Mouse (Mus musculus) liver, embryonic 11.5 days (tissue): ENCODE results near the gene Btaf1. TPM values are rescaled to one million over a fixed set of nuclear protein-coding genes. Genes with fewer than 3 reads are reported as not detected.
"Not testable (repeated sequence)": the region's sequence is repeated elsewhere in the genome, so short reads cannot be mapped to it uniquely, and the experiment has no call there.

Experiments
- ATAC-seq: fragments of 200-750 bp; cut with Nextera tagmentation; replicated peaks from 2 replicates; pipeline ENCODE4 v1.8.0; 2017; ENCODE audit warnings: moderate number of reproducible peaks, mild to moderate bottlenecking, moderate TSS enrichment, moderate library complexity; ENCODE audit not compliant: low FRiP score
- DNase-seq: peaks from one replicate; pipeline ENCODE4 v3.0.0-alpha.2; 2017; ENCODE audit warnings: low spot score
- H3K27ac ChIP-seq: fragments of 300-500 bp; sonication (generic); 2 replicates; pipeline ENCODE4 v1.5.1; 2014; ENCODE audit warnings: mild to moderate bottlenecking, low read depth, low read length, control low read depth
- H3K27me3 ChIP-seq: fragments of 300-500 bp; sonication (generic); replicated peaks from 2 replicates; pipeline ENCODE4 v1.6.1; 2014; ENCODE audit warnings: low read length, mixed read lengths; ENCODE audit not compliant: control insufficient read depth, insufficient read depth
- H3K36me3 ChIP-seq: fragments of 300-500 bp; sonication (generic); 2 replicates; pipeline ENCODE4 v1.6.1; 2014; ENCODE audit warnings: mild to moderate bottlenecking, low read length, moderate library complexity, mixed read lengths; ENCODE audit not compliant: control insufficient read depth, insufficient read depth
- H3K4me1 ChIP-seq: fragments of 300-500 bp; sonication (generic); replicated peaks from 2 replicates; pipeline ENCODE4 v1.6.1; 2014; ENCODE audit warnings: low read length, mixed read lengths; ENCODE audit not compliant: control insufficient read depth, insufficient read depth
- H3K4me2 ChIP-seq: fragments of 300-500 bp; sonication (generic); 2 replicates; pipeline ENCODE4 v1.6.1; 2014; ENCODE audit warnings: mild to moderate bottlenecking, control low read depth, moderate library complexity
- H3K4me3 ChIP-seq: fragments of 300-500 bp; sonication (generic); 2 replicates; pipeline ENCODE4 v1.5.1; 2014; ENCODE audit warnings: low read depth, low read length, control low read depth
- H3K9ac ChIP-seq: fragments of 300-500 bp; sonication (generic); 2 replicates; pipeline ENCODE4 v1.6.1; 2014; ENCODE audit warnings: low read depth, low read length, control low read depth
- H3K9me3 ChIP-seq: fragments of 300-500 bp; sonication (generic); 2 replicates; pipeline ENCODE4 v1.6.1; 2016; ENCODE audit warnings: low read length, inconsistent platforms, mixed read lengths; ENCODE audit not compliant: control insufficient read depth
- WGBS: fragments of 180-500 bp; shearing (Covaris S2); extraction: QIAGEN DNeasy Blood & Tissue Kit; methylation state at CpG from one replicate; pipeline ENCODE4 v1.1.7; 2014; 5-methylcytosine and 5-hydroxymethylcytosine counted together
- polyA plus RNA-seq: library from polyadenylated mRNA; unstranded; fragments of >200 nt; fragmentation: Nextera tagmentation; extraction: Ambion mirVana; gene quantifications from 2 replicates; pipeline ENCODE4 v1.2.1, GENCODE M21; 2014

Btaf1 gene
- polyA plus RNA-seq, 1 experiment from 2014 or later, result 29.9 TPM

DNA sequence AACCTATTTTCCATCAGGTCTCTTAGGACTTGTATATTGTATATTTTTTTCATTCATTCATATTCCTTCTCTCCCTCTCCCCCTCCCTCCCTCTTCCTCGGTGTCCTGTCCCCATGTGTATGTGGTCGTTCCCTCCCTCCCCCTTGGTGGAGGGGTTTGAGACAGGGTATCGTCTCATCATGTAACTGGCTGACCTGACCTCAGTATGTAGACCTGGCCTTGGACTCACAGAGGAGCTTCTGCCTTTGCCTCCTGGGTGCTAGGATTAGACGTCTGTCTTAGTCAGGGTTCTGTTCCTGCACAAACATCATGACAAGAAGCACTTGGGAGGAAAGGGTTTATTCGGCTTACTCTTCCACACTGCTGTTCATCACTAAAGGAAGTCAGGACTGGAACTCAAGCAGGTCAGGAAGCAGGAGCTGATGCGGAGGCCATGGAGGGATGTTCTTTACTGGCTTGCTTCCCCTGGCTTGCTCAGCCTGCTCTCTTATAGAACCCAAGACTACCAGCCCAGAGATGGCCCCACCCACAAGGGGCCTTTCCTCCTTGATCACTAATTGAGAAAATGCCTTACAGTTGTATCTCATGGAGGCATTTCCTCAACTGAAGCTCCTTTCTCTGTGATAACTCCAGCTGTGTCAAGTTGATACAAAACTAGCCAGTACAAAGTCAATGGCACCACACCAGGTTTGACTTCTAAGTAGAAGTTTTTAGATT is 36.8 kb downstream of the Btaf1 start:
- H3K9ac ChIP-seq, result 0 out of 2 replicates have a peak overlapping the region, but pooled peaks have one; percentile 30
- H3K9me3 ChIP-seq, H3K27ac ChIP-seq, H3K27me3 ChIP-seq, H3K4me3 ChIP-seq, H3K4me1 ChIP-seq, DNase-seq: not testable (repeated sequence)
- H3K4me2 ChIP-seq, result peak overlapping the region; percentile 23; the same call in 1 of the 2 replicates
- peaks cover 12% of the 10 kb centered on the region for H3K36me3 ChIP-seq
- ATAC-seq, result peak; percentile 69
- 73% methylated on average over 6 of the region's 6 CpGs for WGBS

DNA sequence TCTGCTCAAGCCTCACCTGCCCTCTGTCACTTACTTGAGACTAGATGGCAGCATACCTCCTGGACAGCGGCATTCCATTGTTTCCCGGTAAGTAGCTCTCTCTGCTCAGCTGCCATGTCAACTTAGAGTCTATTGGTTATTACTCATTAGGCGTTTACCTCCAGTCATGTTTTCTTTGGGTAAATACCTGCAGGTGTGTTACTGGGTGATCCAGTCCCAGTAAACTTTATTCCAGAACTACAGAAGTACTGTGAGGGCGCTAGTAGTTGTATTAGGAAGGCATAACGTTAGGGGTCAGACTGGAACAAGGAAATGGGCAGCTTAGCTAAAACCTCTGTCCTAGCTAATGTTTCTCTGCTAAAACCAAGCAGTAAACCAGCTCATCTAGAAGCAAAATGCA is 78.7 kb downstream of the Btaf1 start:
- no peak overlapping the region for H3K27ac ChIP-seq
- DNase-seq, result no peak
- H3K9me3 ChIP-seq, result no peaks in the 10 kb centered on the region
- 91% methylated on average over 5 of the region's 5 CpGs for WGBS
- H3K4me3 ChIP-seq, result no peak overlapping the region
- no peak for ATAC-seq
- H3K9ac ChIP-seq, result no peak overlapping the region
- no peak overlapping the region for H3K4me2 ChIP-seq
- H3K4me1 ChIP-seq, result peaks cover 6% of the 10 kb centered on the region
- peaks cover 28% of the 10 kb centered on the region for H3K36me3 ChIP-seq
- H3K27me3 ChIP-seq, result no peaks in the 10 kb centered on the region

DNA sequence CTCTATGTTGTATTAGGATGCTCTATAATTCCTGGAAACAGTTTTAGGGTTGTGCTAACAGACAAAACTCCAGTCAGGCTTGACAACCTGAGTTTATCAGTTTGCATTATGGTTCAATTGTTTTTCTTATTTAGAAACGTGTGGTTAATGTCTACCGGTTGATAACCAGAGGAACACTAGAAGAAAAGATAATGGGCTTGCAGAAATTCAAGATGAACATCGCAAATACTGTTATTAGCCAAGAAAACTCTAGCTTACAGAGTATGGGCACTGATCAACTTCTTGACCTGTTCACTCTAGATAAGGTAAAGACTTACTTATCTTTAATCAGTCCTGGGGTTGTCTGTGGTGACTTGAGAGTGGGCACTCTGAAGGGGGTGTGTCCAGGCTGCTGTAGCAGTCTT is 84.0 kb downstream of the Btaf1 start:
- Histone ChIP-seq H3K4me1 (peaks cover 13% of the 10 kb centered on the region), H3K9ac (no peak overlapping the region), H3K27me3 (no peaks in the 10 kb centered on the region), H3K4me3 (no peak overlapping the region), H3K27ac (peak overlapping the region; percentile 64; the same call in 1 of the 2 replicates), H3K9me3 (no peaks in the 10 kb centered on the region), H3K4me2 (no peak overlapping the region), H3K36me3 (peaks cover 35% of the 10 kb centered on the region)
- 55% methylated on average over 3 of the region's 3 CpGs for WGBS
- no peak for DNase-seq
- ATAC-seq, result peak; percentile 91

DNA sequence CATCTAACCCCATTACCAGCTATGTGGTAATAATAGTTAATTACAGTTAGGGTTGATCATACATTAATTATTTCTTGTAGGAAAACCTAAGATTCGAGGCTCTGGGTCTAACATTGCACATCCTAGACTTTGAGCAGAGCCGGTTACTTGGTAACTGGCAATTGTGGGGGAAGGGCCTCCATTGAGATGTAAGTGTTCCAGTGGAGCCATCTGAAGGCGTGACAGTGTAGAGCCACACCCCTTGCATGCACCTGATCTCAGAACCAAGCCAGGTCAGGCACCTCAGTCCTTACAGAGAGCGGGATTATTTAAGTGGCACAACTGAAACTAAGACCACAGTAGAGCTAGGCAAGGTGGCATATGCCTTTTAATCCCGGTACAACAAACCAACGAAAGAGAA is 87.6 kb downstream of the Btaf1 start:
- H3K36me3 ChIP-seq, result peaks cover 25% of the 10 kb centered on the region
- H3K9ac ChIP-seq, result no peak overlapping the region
- H3K4me1 ChIP-seq, result peaks cover 16% of the 10 kb centered on the region
- no peaks in the 10 kb centered on the region for H3K27me3 ChIP-seq
- H3K4me3 ChIP-seq, result no peak overlapping the region
- no peak overlapping the region for H3K4me2 ChIP-seq
- H3K9me3 ChIP-seq, result no peaks in the 10 kb centered on the region
- H3K27ac ChIP-seq, result no peak overlapping the region
- WGBS, result 90% methylated on average over 6 of the region's 6 CpGs
- DNase-seq (no peak), ATAC-seq (no peak)

DNA sequence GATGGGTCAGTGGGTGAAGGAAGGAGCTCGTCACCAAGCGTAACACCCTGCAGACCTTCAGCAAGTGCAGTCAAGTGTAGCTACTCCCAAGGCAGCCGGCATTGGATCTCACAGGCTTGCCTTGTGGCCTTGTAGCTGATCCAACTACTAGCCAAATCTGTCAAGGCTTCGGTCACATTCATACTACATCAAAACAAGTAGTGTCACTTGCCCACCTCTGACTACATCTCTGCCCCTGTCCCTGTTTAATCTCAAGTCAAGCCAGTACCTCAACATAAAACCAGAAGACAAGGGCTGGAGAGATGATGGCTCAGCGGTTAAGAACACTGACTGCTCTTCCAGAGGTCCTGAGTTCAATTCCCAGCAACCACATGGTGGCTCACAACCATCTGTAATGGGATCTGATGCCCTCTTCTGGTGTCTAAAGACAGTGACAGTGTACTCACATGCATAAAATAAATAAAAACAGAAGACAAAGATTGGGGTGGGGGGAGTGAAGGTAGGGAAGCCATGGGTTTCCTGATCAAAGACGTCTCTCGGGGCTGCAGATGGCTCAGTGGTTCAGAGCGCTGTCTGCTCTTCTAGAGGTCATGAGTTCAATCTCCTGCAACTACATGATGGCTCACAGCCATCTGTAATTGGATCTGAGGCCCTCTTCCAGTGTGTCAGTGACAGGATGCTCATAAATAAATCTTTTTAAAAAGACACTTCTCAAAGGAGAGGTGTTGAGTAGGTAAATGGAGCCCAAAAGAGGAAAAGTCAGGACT is 88.5 kb downstream of the Btaf1 start:
- DNase-seq (no peak), ATAC-seq (no peak)
- no peak overlapping the region for H3K4me2 ChIP-seq
- H3K27me3 ChIP-seq, result no peaks in the 10 kb centered on the region
- H3K4me1 ChIP-seq, result peaks cover 12% of the 10 kb centered on the region
- H3K27ac ChIP-seq, result no peak overlapping the region
- WGBS, result 82% methylated on average over 8 of the region's 8 CpGs
- H3K9ac ChIP-seq, result no peak overlapping the region
- H3K36me3 ChIP-seq, result peaks cover 25% of the 10 kb centered on the region
- no peak overlapping the region for H3K4me3 ChIP-seq
- H3K9me3 ChIP-seq, result no peaks in the 10 kb centered on the region

DNA sequence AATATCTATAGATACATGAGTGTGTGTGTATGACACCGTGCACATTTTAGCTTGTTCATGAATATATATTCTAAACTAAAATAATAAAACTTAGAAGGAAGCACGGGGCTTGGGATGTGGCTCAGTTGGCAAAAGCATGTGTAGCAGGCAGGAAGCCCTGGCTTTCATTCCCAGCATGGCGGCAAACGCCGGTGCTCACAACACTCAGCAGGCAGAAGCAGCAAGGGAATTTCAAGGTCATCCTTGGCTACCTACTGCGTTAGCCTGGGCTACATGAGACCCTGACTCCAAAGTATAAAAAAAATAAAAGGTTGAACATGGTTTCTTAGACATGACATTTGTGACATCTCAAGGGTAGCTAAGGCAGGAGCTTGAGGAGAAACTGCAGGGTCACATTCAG is 91.0 kb downstream of the Btaf1 start:
- Histone ChIP-seq H3K9ac (no peak overlapping the region), H3K36me3 (peaks cover 7% of the 10 kb centered on the region; the same call in 1 of the 2 replicates), H3K27ac (no peak overlapping the region), H3K4me1 (peaks cover 7% of the 10 kb centered on the region; the same call in 1 of the 2 replicates), H3K9me3 (no peaks in the 10 kb centered on the region), H3K27me3 (no peaks in the 10 kb centered on the region), H3K4me3 (no peak overlapping the region), H3K4me2 (no peak overlapping the region)
- 93% methylated on average over 6 of the region's 6 CpGs for WGBS
- DNase-seq, result no peak
- ATAC-seq, result no peak

DNA sequence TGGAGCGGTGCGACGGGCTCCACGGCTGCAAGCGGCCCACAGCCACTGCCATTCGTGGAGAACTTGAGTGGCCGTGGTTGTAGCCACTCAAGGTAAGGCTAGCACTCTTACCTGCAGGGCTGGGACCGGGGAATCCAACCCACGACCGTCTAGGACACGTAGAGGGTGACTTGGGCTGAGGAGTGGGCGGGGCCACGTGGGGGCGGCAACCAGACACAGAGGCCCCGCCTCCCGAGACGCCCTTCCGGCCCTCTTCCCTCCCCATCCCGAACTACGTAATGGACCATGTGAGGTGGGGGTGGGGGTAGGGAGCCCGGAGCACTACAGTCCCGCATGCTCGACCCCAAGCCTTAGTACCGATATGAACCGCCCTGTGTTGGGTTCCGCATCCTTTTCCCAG is 92.5 kb downstream of the Btaf1 start:
- 4% methylated on average over 26 of the region's 26 CpGs for WGBS
- ATAC-seq, result peak; percentile 92
- Histone ChIP-seq H3K4me2 (peak overlapping the region; percentile 87), H3K27me3 (no peaks in the 10 kb centered on the region), H3K9me3 (no peaks in the 10 kb centered on the region), H3K4me3 (peak overlapping the region; percentile 51), H3K27ac (no peak overlapping the region), H3K4me1 (peaks cover 7% of the 10 kb centered on the region; the same call in 1 of the 2 replicates), H3K9ac (peak overlapping the region; percentile 62), H3K36me3 (peaks cover 2% of the 10 kb centered on the region; the same call in 1 of the 2 replicates)
- peak; percentile 82 for DNase-seq

DNA sequence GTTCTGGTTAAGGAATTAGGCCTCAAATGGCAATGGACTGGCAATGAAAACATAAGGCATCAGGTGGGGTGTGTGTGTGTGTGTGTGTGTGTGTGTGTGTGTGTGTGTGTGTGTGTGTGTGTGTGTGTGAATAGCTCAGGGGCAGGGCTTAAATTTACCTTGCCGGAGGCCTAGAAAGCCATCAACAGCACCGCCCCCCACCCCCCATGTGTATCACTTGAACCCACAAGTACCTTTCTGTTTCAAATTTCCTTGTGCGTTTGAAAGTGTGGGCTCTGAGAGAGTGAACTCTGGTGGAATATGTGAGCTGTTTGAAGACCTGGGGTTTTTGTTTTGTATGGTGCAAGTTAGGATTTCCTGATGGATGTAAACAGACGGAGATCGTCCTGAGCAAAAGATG is 93.1 kb downstream of the Btaf1 start:
- Histone ChIP-seq H3K36me3 (no peaks in the 10 kb centered on the region; the same call in 1 of the 2 replicates), H3K4me1 (peaks cover 7% of the 10 kb centered on the region; the same call in 1 of the 2 replicates), H3K27ac (no peak overlapping the region), H3K9me3 (no peaks in the 10 kb centered on the region), H3K4me2 (peak overlapping the region; percentile 87), H3K4me3 (peak overlapping the region; percentile 51), H3K9ac (peak overlapping the region; percentile 35; the same call in 1 of the 2 replicates), H3K27me3 (no peaks in the 10 kb centered on the region)
- peak; percentile 8; the same call in 1 of the 2 replicates for ATAC-seq
- 53% methylated on average over 5 of the region's 5 CpGs for WGBS
- DNase-seq, result no peak
